Mouse (Mus musculus) myocyte (in vitro differentiated cells): ENCODE data around the gene Tsen34. TPM values are rescaled to one million over a fixed set of nuclear protein-coding genes. Genes with fewer than 3 reads are reported as not detected.

ENCODE experiments used
- H3K27me3 ChIP-seq: one replicate; pipeline ENCODE4 v1.6.1; 2011; ENCODE audit not compliant: control insufficient read depth, insufficient read depth, insufficient read length
- H3K36me3 ChIP-seq: one replicate; pipeline ENCODE4 v1.6.1; 2011; ENCODE audit not compliant: control insufficient read depth, insufficient read depth
- H3K4me2 ChIP-seq: one replicate; pipeline ENCODE4 v1.6.1; 2011; ENCODE audit warnings: low read depth, control low read depth
- H3K4me3 ChIP-seq: one replicate; pipeline ENCODE4 v1.5.1; 2011; ENCODE audit warnings: mild to moderate bottlenecking, control low read depth, moderate library complexity
- H3K79me2 ChIP-seq: one replicate; pipeline ENCODE4 v1.6.1; 2011; ENCODE audit not compliant: control insufficient read depth, insufficient read depth
- H3ac ChIP-seq: one replicate; pipeline ENCODE4 v1.6.1; 2011; ENCODE audit not compliant: control insufficient read depth, insufficient read length
- CEBPB ChIP-seq: IDR thresholded peaks from 2 replicates; pipeline ENCODE4 v1.6.1; 2011; ENCODE audit warnings: mild to moderate bottlenecking, moderate library complexity; ENCODE audit not compliant: poor library complexity, insufficient read depth, severe bottlenecking
- E2F4 ChIP-seq: IDR thresholded peaks from one replicate; pipeline ENCODE4 v1.6.1; 2011; ENCODE audit warnings: mild to moderate bottlenecking, control low read depth, moderate library complexity; ENCODE audit not compliant: insufficient read depth
- MAX ChIP-seq: IDR thresholded peaks from one replicate; pipeline ENCODE4 v1.6.1; 2011; ENCODE audit warnings: low read depth, mild to moderate bottlenecking, control low read depth
- MYOD1 ChIP-seq, 3 experiments: IDR thresholded peaks; one replicate each; pipeline ENCODE4 v1.6.1; 2011; ENCODE audit warnings: control low read depth in 2 of 3, low read depth in 2 of 3, mild to moderate bottlenecking in 2 of 3, moderate library complexity in 1 of 3; ENCODE audit not compliant: insufficient read length in 2 of 3, control insufficient read depth in 1 of 3
- MYOG ChIP-seq, 3 experiments: IDR thresholded peaks; one replicate each; pipeline ENCODE4 v1.6.1; 2011; ENCODE audit warnings: control low read depth in 2 of 3, low read depth in 2 of 3, mild to moderate bottlenecking in 2 of 3; ENCODE audit not compliant: insufficient read length in 2 of 3, control insufficient read depth in 1 of 3, insufficient read depth in 1 of 3
- POLR2A ChIP-seq: IDR thresholded peaks from one replicate; pipeline ENCODE4 v1.6.1; 2011; ENCODE audit warnings: low read depth, mild to moderate bottlenecking, control low read depth, moderate library complexity; ENCODE audit not compliant: insufficient read length
- POLR2AphosphoS2 ChIP-seq: IDR thresholded peaks from one replicate; pipeline ENCODE4 v1.6.1; 2011; ENCODE audit warnings: low read depth, control low read depth; ENCODE audit not compliant: insufficient read length
- REST ChIP-seq: IDR thresholded peaks from one replicate; pipeline ENCODE4 v1.6.1; 2011; ENCODE audit warnings: mild to moderate bottlenecking, control low read depth, moderate library complexity; ENCODE audit not compliant: insufficient read depth, insufficient read length
- SRF ChIP-seq: IDR thresholded peaks from one replicate; pipeline ENCODE4 v1.6.1; 2011; ENCODE audit warnings: low read depth; ENCODE audit not compliant: control insufficient read depth, insufficient read length
- TCF12 ChIP-seq: IDR thresholded peaks from one replicate; pipeline ENCODE4 v1.6.1; 2011; ENCODE audit warnings: mild to moderate bottlenecking, control low read depth; ENCODE audit not compliant: poor library complexity, insufficient read depth, severe bottlenecking
- TCF3 ChIP-seq: IDR thresholded peaks from one replicate; pipeline ENCODE4 v1.6.1; 2011; ENCODE audit warnings: low read depth, control low read depth; ENCODE audit not compliant: insufficient read length
- USF1 ChIP-seq: IDR thresholded peaks from one replicate; pipeline ENCODE4 v1.6.1; 2011; ENCODE audit warnings: low read depth, mild to moderate bottlenecking, control low read depth, moderate library complexity
- polyA plus RNA-seq: library from polyadenylated mRNA; unstranded; fragments of >200 nt; fragmentation: generic; extraction: Trizol; gene quantifications from one replicate; pipeline ENCODE4 v1.2.1, GENCODE M21; 2012; ENCODE audit warnings: missing spikeins

Gene Tsen34
- polyA plus RNA-seq, 1 experiment: 93.9 TPM

- H3K4me3 ChIP-seq: peak overlapping the region; percentile 68
- peak overlapping the region; percentile 73 for H3ac ChIP-seq
- TF ChIP-seq E2F4 (no peak), POLR2A (no peak), SRF (no peak), TCF3 (no peak), POLR2AphosphoS2 (peak; percentile 15), USF1 (no peak)
- no peaks in the 10 kb centered on the region for H3K27me3 ChIP-seq
- peaks cover 46% of the 10 kb centered on the region for H3K79me2 ChIP-seq
- peaks cover 3% of the 10 kb centered on the region for H3K36me3 ChIP-seq
- H3K4me2 ChIP-seq: peak overlapping the region; percentile 90
Measured at GRCm38 (mm10) chr7:3645488-3646025, 47.1 kb upstream of the Tsen34 start.

GRCm38 (mm10) chr7:3646188-3646587, 46.5 kb upstream of the Tsen34 start:
- Histone ChIP-seq H3K4me2 (peak overlapping the region; percentile 90), H3K4me3 (peak overlapping the region; percentile 68), H3K36me3 (peaks cover 10% of the 10 kb centered on the region), H3K79me2 (peaks cover 46% of the 10 kb centered on the region), H3K27me3 (no peaks in the 10 kb centered on the region), H3ac (peak overlapping the region; percentile 73)
- TF ChIP-seq MAX (no peak), REST (no peak), MYOD1 (IDR thresholded peaks at IDR 0.05; ENCODE audit: control insufficient read depth in 1 of 3, insufficient read length in 2 of 3, low read depth in 2 of 3) (no peak), MYOG (IDR thresholded peaks at IDR 0.05; ENCODE audit: control insufficient read depth in 1 of 3, insufficient read depth in 1 of 3, insufficient read length in 2 of 3, low read depth in 2 of 3) (no peak), SRF (no peak), CEBPB (no peak), POLR2A (no peak), USF1 (no peak), E2F4 (no peak), TCF12 (no peak), POLR2AphosphoS2 (no peak), TCF3 (no peak)

GRCm38 (mm10) chr7:3646641-3647040, 46.0 kb upstream of the Tsen34 start:
- peak overlapping the region; percentile 68 for H3K4me3 ChIP-seq
- peak overlapping the region; percentile 90 for H3K4me2 ChIP-seq
- peak overlapping the region; percentile 73 for H3ac ChIP-seq
- H3K27me3 ChIP-seq: no peaks in the 10 kb centered on the region
- peaks cover 46% of the 10 kb centered on the region for H3K79me2 ChIP-seq
- TF ChIP-seq POLR2A (no peak), MAX (no peak), E2F4 (no peak), CEBPB (no peak), TCF12 (no peak)
- peaks cover 14% of the 10 kb centered on the region for H3K36me3 ChIP-seq

GRCm38 (mm10) chr7:3656966-3657365, 35.7 kb upstream of the Tsen34 start:
- Histone ChIP-seq H3K4me3 (no peak overlapping the region), H3ac (no peak overlapping the region), H3K36me3 (peaks cover 19% of the 10 kb centered on the region), H3K79me2 (peaks cover 4% of the 10 kb centered on the region), H3K4me2 (no peak overlapping the region), H3K27me3 (no peaks in the 10 kb centered on the region)
- TF ChIP-seq POLR2AphosphoS2 (no peak), MAX (no peak), TCF3 (no peak)

- no peaks in the 10 kb centered on the region for H3K27me3 ChIP-seq
- H3ac ChIP-seq: no peak overlapping the region
- H3K4me2 ChIP-seq: no peak overlapping the region
- no peak for TF ChIP-seq TCF3
- TF ChIP-seq TCF12: no peak
- H3K36me3 ChIP-seq: peaks cover 15% of the 10 kb centered on the region
- H3K4me3 ChIP-seq: no peak overlapping the region
- no peaks in the 10 kb centered on the region for H3K79me2 ChIP-seq
Measured at GRCm38 (mm10) chr7:3658578-3658977, 34.1 kb upstream of the Tsen34 start.

- Histone ChIP-seq H3ac (peak overlapping the region; percentile 3), H3K4me3 (peak overlapping the region; percentile 45), H3K36me3 (peaks cover 15% of the 10 kb centered on the region), H3K27me3 (no peaks in the 10 kb centered on the region), H3K79me2 (peaks cover 13% of the 10 kb centered on the region), H3K4me2 (peak overlapping the region; percentile 90)
- no peak for TF ChIP-seq MYOD1 (IDR thresholded peaks at IDR 0.05; ENCODE audit: control insufficient read depth in 1 of 3, insufficient read length in 2 of 3, low read depth in 2 of 3)
Measured at GRCm38 (mm10) chr7:3664524-3665214, 28.0 kb upstream of the Tsen34 start.
